Mouse (Mus musculus): ENCODE results near the gene Olfr112. TPM values are rescaled to one million over a fixed set of nuclear protein-coding genes. Genes with fewer than 3 reads are reported as not detected.
"Not testable (repeated sequence)": the region's sequence is repeated elsewhere in the genome, so short reads cannot be mapped to it uniquely, and the experiment has no call there.

The Olfr112 gene
- polyA plus RNA-seq (2012; rRNA removed), result not detected in 2 replicates

DNA sequence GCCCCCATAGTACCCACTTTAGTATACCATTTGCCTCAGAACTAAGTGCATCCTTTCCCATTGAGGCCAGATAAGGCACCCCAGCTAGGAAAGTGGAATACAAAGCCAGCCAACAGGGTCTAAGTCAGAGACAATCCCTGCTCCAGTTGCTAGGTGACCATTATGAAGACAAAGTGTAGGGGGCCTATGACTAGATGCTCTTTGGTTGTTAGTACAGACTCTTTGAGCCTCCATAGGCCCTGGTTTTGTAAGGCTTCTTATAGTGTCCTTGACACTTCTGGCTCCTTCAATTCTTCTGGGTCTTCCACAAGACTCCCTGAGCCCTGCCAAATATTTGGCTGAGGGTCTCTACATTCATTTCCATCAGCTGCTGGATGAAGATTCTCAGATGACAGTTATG is at the start of gene Olfr112:
Olfr112 (minus strand) TSS at position 101 of the 400 bp plus-strand sequence.
- H3K4me3 ChIP-seq (replicated peaks; ENCODE audit: insufficient read depth, low read depth, low read length), result no peak within 1 kb of the TSS
- H3K27ac ChIP-seq (ENCODE audit: insufficient read depth, low read length), result no peak within 1 kb of the TSS
- H3K4me1 ChIP-seq (ENCODE audit: control insufficient read depth, insufficient read depth, low read length), result no peaks in the 10 kb centered on the region
- H3K27me3 ChIP-seq (ENCODE audit: control insufficient read depth, insufficient read depth, low read length), result no peaks in the 10 kb centered on the region
- DNase-seq, result no peak
- no peak for TF ChIP-seq CTCF (IDR thresholded peaks at IDR 0.05; ENCODE audit: borderline replicate concordance, insufficient read depth, low read depth, low read length)
- no peak for TF ChIP-seq POLR2A (IDR thresholded peaks at IDR 0.05; ENCODE audit: borderline replicate concordance, insufficient read depth, low read length)

DNA sequence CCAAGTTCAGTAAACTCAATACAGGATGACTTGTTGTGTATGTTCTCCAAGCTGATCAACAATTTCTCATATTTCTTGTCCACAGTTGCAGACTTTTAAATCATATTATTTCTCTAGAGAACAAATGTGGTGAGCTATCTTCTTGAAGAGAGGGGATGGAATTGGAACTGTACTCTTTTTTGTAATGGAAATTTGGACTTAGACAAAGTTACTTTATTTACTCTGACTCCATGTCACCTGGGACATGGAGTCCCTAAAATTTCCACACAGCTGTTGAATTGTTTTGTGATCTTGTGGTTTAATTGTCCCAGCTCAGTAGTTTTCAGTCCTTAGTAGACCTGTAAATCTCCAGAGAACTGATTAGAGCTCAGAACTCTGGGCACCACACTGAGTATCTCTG is 23.4 kb upstream of the Olfr112 start, which contains the start of gene Olfr114:
Olfr114 (minus strand) TSS at position 101 of the 400 bp plus-strand sequence.
- DNase-seq, result no peak
- Histone ChIP-seq H3K4me3 (replicated peaks; ENCODE audit: insufficient read depth, low read depth, low read length) (no peak within 1 kb of the TSS), H3K27me3 (ENCODE audit: control insufficient read depth, insufficient read depth, low read length) (no peaks in the 10 kb centered on the region; the same call in 1 of the 2 replicates), H3K4me1 (ENCODE audit: control insufficient read depth, insufficient read depth, low read length) (no peaks in the 10 kb centered on the region), H3K27ac (ENCODE audit: insufficient read depth, low read length) (no peak within 1 kb of the TSS)
- TF ChIP-seq CTCF (IDR thresholded peaks at IDR 0.05; ENCODE audit: borderline replicate concordance, insufficient read depth, low read depth, low read length) (no peak), POLR2A (IDR thresholded peaks at IDR 0.05; ENCODE audit: borderline replicate concordance, insufficient read depth, low read length) (no peak)

DNA sequence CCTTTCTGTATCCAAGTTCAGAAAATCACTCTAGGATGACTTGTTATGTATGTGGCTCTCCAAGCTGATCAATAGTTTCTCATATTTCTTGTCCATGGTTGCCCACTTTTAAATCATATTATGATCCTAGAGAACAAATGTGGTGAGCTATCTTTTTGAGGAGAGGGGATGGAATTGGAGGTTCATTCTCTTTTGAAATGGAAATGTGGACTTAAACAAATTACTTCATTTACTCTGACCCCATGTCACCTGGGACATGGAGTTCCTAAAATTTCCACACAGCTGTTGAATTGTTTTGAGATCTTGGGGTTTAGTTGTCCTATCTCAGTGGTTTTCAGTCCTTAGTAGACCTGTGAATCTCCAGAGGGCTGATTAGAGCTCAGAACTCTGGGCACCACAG is 8.3 kb upstream of the Olfr112 start, which contains the start of gene Olfr113:
Olfr113 (minus strand) TSS at position 101 of the 400 bp plus-strand sequence.
- H3K4me1 ChIP-seq (ENCODE audit: control insufficient read depth, insufficient read depth, low read length), result no peaks in the 10 kb centered on the region
- DNase-seq, result no peak

GRCm38 (mm10) chr17:37558913-37559615 is 10.2 kb downstream of the Olfr112 start:
- no peak overlapping the region for H3K4me3 ChIP-seq (replicated peaks; ENCODE audit: insufficient read depth, low read depth, low read length)
- TF ChIP-seq POLR2A (IDR thresholded peaks at IDR 0.05; ENCODE audit: borderline replicate concordance, insufficient read depth, low read length) (no peak), CTCF (IDR thresholded peaks at IDR 0.05; ENCODE audit: borderline replicate concordance, insufficient read depth, low read depth, low read length) (no peak)
- no peak for DNase-seq
- no peaks in the 10 kb centered on the region for H3K27me3 ChIP-seq (ENCODE audit: control insufficient read depth, insufficient read depth, low read length)
- WGBS, result 35% methylated on average over 1 of the region's 1 CpGs
- H3K27ac ChIP-seq (ENCODE audit: insufficient read depth, low read length), result no peak overlapping the region
- H3K4me1 ChIP-seq (ENCODE audit: control insufficient read depth, insufficient read depth, low read length), result no peaks in the 10 kb centered on the region

More for the DNA sequence above, 8.3 kb upstream of the Olfr112 start, which contains the start of gene Olfr113:
- H3K27ac ChIP-seq (ENCODE audit: insufficient read depth, low read length), result no peak within 1 kb of the TSS
- H3K27me3 ChIP-seq (ENCODE audit: control insufficient read depth, insufficient read depth, low read length), result no peaks in the 10 kb centered on the region
- H3K4me3 ChIP-seq (replicated peaks; ENCODE audit: insufficient read depth, low read depth, low read length), result no peak within 1 kb of the TSS
- no peak for TF ChIP-seq POLR2A (IDR thresholded peaks at IDR 0.05; ENCODE audit: borderline replicate concordance, insufficient read depth, low read length)
- TF ChIP-seq CTCF (IDR thresholded peaks at IDR 0.05; ENCODE audit: borderline replicate concordance, insufficient read depth, low read depth, low read length), result no peak

GRCm38 (mm10) chr17:37543800-37544435 is 25.3 kb downstream of the Olfr112 start:
- DNase-seq, result no peak
- Histone ChIP-seq H3K4me3 (replicated peaks; ENCODE audit: insufficient read depth, low read depth, low read length) (no peak overlapping the region), H3K27me3 (ENCODE audit: control insufficient read depth, insufficient read depth, low read length) (no peaks in the 10 kb centered on the region), H3K27ac (ENCODE audit: insufficient read depth, low read length) (no peak overlapping the region), H3K4me1 (ENCODE audit: control insufficient read depth, insufficient read depth, low read length) (no peaks in the 10 kb centered on the region)
- no peak for TF ChIP-seq CTCF (IDR thresholded peaks at IDR 0.05; ENCODE audit: borderline replicate concordance, insufficient read depth, low read depth, low read length)
- no peak for TF ChIP-seq POLR2A (IDR thresholded peaks at IDR 0.05; ENCODE audit: borderline replicate concordance, insufficient read depth, low read length)
- WGBS, result 59% methylated on average over 3 of the region's 3 CpGs

DNA sequence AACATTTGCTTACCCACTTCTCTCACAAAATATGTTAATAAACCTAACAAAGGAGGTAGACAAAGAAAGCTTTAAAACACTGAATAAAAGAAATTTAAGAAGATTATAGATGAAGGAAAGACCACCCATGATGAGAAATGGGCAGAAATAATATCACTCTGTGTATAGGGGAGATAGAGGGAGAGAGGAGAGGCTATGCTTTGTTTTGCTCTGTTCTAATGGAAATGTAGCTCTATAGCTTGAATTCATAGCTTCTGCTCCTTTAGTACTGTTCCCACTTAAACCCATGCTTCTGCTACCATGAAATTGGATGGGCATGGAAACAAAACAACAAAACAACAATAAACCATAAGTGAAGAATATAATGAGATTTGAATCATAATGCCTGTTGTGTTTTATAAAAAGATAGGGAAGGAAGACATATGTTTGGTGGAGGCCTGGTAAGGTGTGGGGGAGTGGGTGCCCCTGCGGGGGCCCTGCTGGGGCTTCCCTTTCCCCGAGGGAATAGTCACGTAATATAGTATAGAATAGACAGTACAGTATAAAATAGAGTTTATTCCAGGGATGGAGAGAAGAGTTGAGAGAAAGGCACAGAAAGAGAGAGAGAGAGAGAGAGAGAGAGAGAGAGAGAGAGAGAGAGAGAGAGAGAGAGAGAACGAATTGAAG is 27.7 kb downstream of the Olfr112 start:
- TF ChIP-seq CTCF (IDR thresholded peaks at IDR 0.05; ENCODE audit: borderline replicate concordance, insufficient read depth, low read depth, low read length) (no peak), POLR2A (IDR thresholded peaks at IDR 0.05; ENCODE audit: borderline replicate concordance, insufficient read depth, low read length) (no peak)
- Histone ChIP-seq H3K27ac (ENCODE audit: insufficient read depth, low read length) (no peak overlapping the region), H3K27me3 (ENCODE audit: control insufficient read depth, insufficient read depth, low read length) (no peaks in the 10 kb centered on the region), H3K4me3 (replicated peaks; ENCODE audit: insufficient read depth, low read depth, low read length) (no peak overlapping the region), H3K4me1 (ENCODE audit: control insufficient read depth, insufficient read depth, low read length) (no peaks in the 10 kb centered on the region)
- DNase-seq, result no peak
- 60% methylated on average over 4 of the region's 4 CpGs for WGBS

- not testable (repeated sequence) for H3K27ac ChIP-seq (ENCODE audit: insufficient read depth, low read length); H3K4me1 ChIP-seq (ENCODE audit: control insufficient read depth, insufficient read depth, low read length); H3K4me3 ChIP-seq (replicated peaks; ENCODE audit: insufficient read depth, low read depth, low read length); DNase-seq; H3K27me3 ChIP-seq (ENCODE audit: control insufficient read depth, insufficient read depth, low read length)
- 40% methylated on average over 1 of the region's 1 CpGs for WGBS
Observed at GRCm38 (mm10) chr17:37538416-37538815, 30.8 kb downstream of the Olfr112 start.

- no peak overlapping the region for H3K27ac ChIP-seq (ENCODE audit: insufficient read depth, low read length)
- TF ChIP-seq POLR2A (IDR thresholded peaks at IDR 0.05; ENCODE audit: borderline replicate concordance, insufficient read depth, low read length) (no peak), CTCF (IDR thresholded peaks at IDR 0.05; ENCODE audit: borderline replicate concordance, insufficient read depth, low read depth, low read length) (no peak)
- DNase-seq, result no peak
- no peaks in the 10 kb centered on the region for H3K4me1 ChIP-seq (ENCODE audit: control insufficient read depth, insufficient read depth, low read length)
- H3K4me3 ChIP-seq (replicated peaks; ENCODE audit: insufficient read depth, low read depth, low read length), result no peak overlapping the region
- H3K27me3 ChIP-seq (ENCODE audit: control insufficient read depth, insufficient read depth, low read length), result no peaks in the 10 kb centered on the region
Observed at GRCm38 (mm10) chr17:37535173-37535572, 34.1 kb downstream of the Olfr112 start.

- H3K27me3 ChIP-seq (ENCODE audit: control insufficient read depth, insufficient read depth, low read length); H3K4me1 ChIP-seq (ENCODE audit: control insufficient read depth, insufficient read depth, low read length); H3K27ac ChIP-seq (ENCODE audit: insufficient read depth, low read length); H3K4me3 ChIP-seq (replicated peaks; ENCODE audit: insufficient read depth, low read depth, low read length); DNase-seq: not testable (repeated sequence)
- WGBS, result 62% methylated on average over 1 of the region's 1 CpGs
Observed at GRCm38 (mm10) chr17:37525427-37525826, 43.8 kb downstream of the Olfr112 start.

GRCm38 (mm10) chr17:37524612-37525011 is 44.6 kb downstream of the Olfr112 start:
- not testable (repeated sequence) for DNase-seq; H3K27me3 ChIP-seq (ENCODE audit: control insufficient read depth, insufficient read depth, low read length); H3K4me1 ChIP-seq (ENCODE audit: control insufficient read depth, insufficient read depth, low read length)

More at GRCm38 (mm10) chr17:37524612-37525011, 44.6 kb downstream of the Olfr112 start:
- H3K4me3 ChIP-seq (replicated peaks; ENCODE audit: insufficient read depth, low read depth, low read length); H3K27ac ChIP-seq (ENCODE audit: insufficient read depth, low read length): not testable (repeated sequence)

Measured in cerebellum, adult 2 months (tissue).